Mouse (Mus musculus): ENCODE measurements around the gene Prss44. TPM values are rescaled to one million over a fixed set of nuclear protein-coding genes. Genes with fewer than 3 reads are reported as not detected.
"Not testable (repeated sequence)": the region's sequence is repeated elsewhere in the genome, so short reads cannot be mapped to it uniquely, and the experiment has no call there.

Gene Prss44
- polyA plus RNA-seq, 1 experiment from 2014 or later: not detected

GRCm38 (mm10) chr9:110820546-110820945 lies 6.8 kb downstream of the Prss44 start:
- not testable (repeated sequence) for H3K9me3 ChIP-seq (ENCODE audit: control insufficient read depth, low read length); DNase-seq (ENCODE audit: low spot score); ATAC-seq (replicated peaks; ENCODE audit: low FRiP score); H3K27ac ChIP-seq (ENCODE audit: low read depth, low read length); H3K4me2 ChIP-seq (ENCODE audit: low read depth, low read length, severe bottlenecking); H3K27me3 ChIP-seq (ENCODE audit: control insufficient read depth, insufficient read depth, low read length); H3K36me3 ChIP-seq (ENCODE audit: control insufficient read depth, insufficient read depth, low read length); H3K4me3 ChIP-seq (ENCODE audit: low read depth, low read length); H3K4me1 ChIP-seq (replicated peaks; ENCODE audit: control insufficient read depth, insufficient read depth, low read length); H3K9ac ChIP-seq (ENCODE audit: low read length)

- Histone ChIP-seq H3K9ac (ENCODE audit: low read length) (no peak overlapping the region), H3K4me2 (ENCODE audit: low read depth, low read length, severe bottlenecking) (no peak overlapping the region), H3K4me1 (replicated peaks; ENCODE audit: control insufficient read depth, insufficient read depth, low read length) (no peaks in the 10 kb centered on the region), H3K9me3 (ENCODE audit: control insufficient read depth, low read length) (no peaks in the 10 kb centered on the region), H3K4me3 (ENCODE audit: low read depth, low read length) (no peak overlapping the region), H3K27ac (ENCODE audit: low read depth, low read length) (no peak overlapping the region), H3K36me3 (ENCODE audit: control insufficient read depth, insufficient read depth, low read length) (no peaks in the 10 kb centered on the region), H3K27me3 (ENCODE audit: control insufficient read depth, insufficient read depth, low read length) (no peaks in the 10 kb centered on the region)
- WGBS: 88% methylated on average over 7 of the region's 7 CpGs
- ATAC-seq (replicated peaks; ENCODE audit: low FRiP score) (no peak), DNase-seq (ENCODE audit: low spot score) (no peak)
Measured at GRCm38 (mm10) chr9:110821436-110821835, 7.6 kb downstream of the Prss44 start.

- H3K9me3 ChIP-seq (ENCODE audit: control insufficient read depth, low read length): no peaks in the 10 kb centered on the region
- H3K9ac ChIP-seq (ENCODE audit: low read length): no peak overlapping the region
- H3K4me1 ChIP-seq (replicated peaks; ENCODE audit: control insufficient read depth, insufficient read depth, low read length): no peaks in the 10 kb centered on the region
- 86% methylated on average over 4 of the region's 4 CpGs for WGBS
- H3K36me3 ChIP-seq (ENCODE audit: control insufficient read depth, insufficient read depth, low read length): no peaks in the 10 kb centered on the region
- H3K27ac ChIP-seq (ENCODE audit: low read depth, low read length): no peak overlapping the region
- no peak for DNase-seq (ENCODE audit: low spot score)
- no peak overlapping the region for H3K4me3 ChIP-seq (ENCODE audit: low read depth, low read length)
- H3K27me3 ChIP-seq (ENCODE audit: control insufficient read depth, insufficient read depth, low read length): no peaks in the 10 kb centered on the region
- no peak overlapping the region for H3K4me2 ChIP-seq (ENCODE audit: low read depth, low read length, severe bottlenecking)
- ATAC-seq (replicated peaks; ENCODE audit: low FRiP score): no peak
Measured at GRCm38 (mm10) chr9:110825426-110825825, 11.6 kb downstream of the Prss44 start.

- no peak overlapping the region for H3K9ac ChIP-seq (ENCODE audit: low read length)
- no peak overlapping the region for H3K4me2 ChIP-seq (ENCODE audit: low read depth, low read length, severe bottlenecking)
- H3K27ac ChIP-seq (ENCODE audit: low read depth, low read length): no peak overlapping the region
- no peaks in the 10 kb centered on the region for H3K4me1 ChIP-seq (replicated peaks; ENCODE audit: control insufficient read depth, insufficient read depth, low read length)
- no peak for DNase-seq (ENCODE audit: low spot score)
- ATAC-seq (replicated peaks; ENCODE audit: low FRiP score): no peak
- no peaks in the 10 kb centered on the region for H3K9me3 ChIP-seq (ENCODE audit: control insufficient read depth, low read length)
- no peaks in the 10 kb centered on the region for H3K27me3 ChIP-seq (ENCODE audit: control insufficient read depth, insufficient read depth, low read length)
- no peak overlapping the region for H3K4me3 ChIP-seq (ENCODE audit: low read depth, low read length)
- no peaks in the 10 kb centered on the region for H3K36me3 ChIP-seq (ENCODE audit: control insufficient read depth, insufficient read depth, low read length)
- 80% methylated on average over 7 of the region's 7 CpGs for WGBS
Measured at GRCm38 (mm10) chr9:110825832-110826231, 12.0 kb downstream of the Prss44 start.

GRCm38 (mm10) chr9:110826390-110826789 lies 12.6 kb downstream of the Prss44 start, which contains the start of gene Prss43:
TSS of gene Prss43 (plus strand) at chr9:110826690.
- no peak for DNase-seq (ENCODE audit: low spot score)
- H3K27ac ChIP-seq (ENCODE audit: low read depth, low read length): no peak within 1 kb of the TSS
- 73% methylated on average over 3 of the region's 3 CpGs for WGBS

GRCm38 (mm10) chr9:110833021-110833420 lies 19.2 kb downstream of the Prss44 start:
- no peaks in the 10 kb centered on the region for H3K4me1 ChIP-seq (replicated peaks; ENCODE audit: control insufficient read depth, insufficient read depth, low read length)
- WGBS: 80% methylated on average over 5 of the region's 5 CpGs
- H3K36me3 ChIP-seq (ENCODE audit: control insufficient read depth, insufficient read depth, low read length): no peaks in the 10 kb centered on the region
- H3K27me3 ChIP-seq (ENCODE audit: control insufficient read depth, insufficient read depth, low read length): no peaks in the 10 kb centered on the region
- DNase-seq (ENCODE audit: low spot score) (no peak), ATAC-seq (replicated peaks; ENCODE audit: low FRiP score) (no peak)
- H3K4me2 ChIP-seq (ENCODE audit: low read depth, low read length, severe bottlenecking): no peak overlapping the region
- no peak overlapping the region for H3K4me3 ChIP-seq (ENCODE audit: low read depth, low read length)
- no peaks in the 10 kb centered on the region for H3K9me3 ChIP-seq (ENCODE audit: control insufficient read depth, low read length)
- H3K27ac ChIP-seq (ENCODE audit: low read depth, low read length): no peak overlapping the region
- H3K9ac ChIP-seq (ENCODE audit: low read length): no peak overlapping the region

More at GRCm38 (mm10) chr9:110826390-110826789, 12.6 kb downstream of the Prss44 start, which contains the start of gene Prss43:
- Histone ChIP-seq H3K9ac (ENCODE audit: low read length) (no peak within 1 kb of the TSS), H3K4me3 (ENCODE audit: low read depth, low read length) (no peak within 1 kb of the TSS), H3K27me3 (ENCODE audit: control insufficient read depth, insufficient read depth, low read length) (no peaks in the 10 kb centered on the region), H3K4me2 (ENCODE audit: low read depth, low read length, severe bottlenecking) (no peak within 1 kb of the TSS), H3K9me3 (ENCODE audit: control insufficient read depth, low read length) (no peaks in the 10 kb centered on the region), H3K4me1 (replicated peaks; ENCODE audit: control insufficient read depth, insufficient read depth, low read length) (no peaks in the 10 kb centered on the region), H3K36me3 (ENCODE audit: control insufficient read depth, insufficient read depth, low read length) (no peaks in the 10 kb centered on the region)
- ATAC-seq (replicated peaks; ENCODE audit: low FRiP score): no peak

- Histone ChIP-seq H3K9me3 (ENCODE audit: control insufficient read depth, low read length) (no peaks in the 10 kb centered on the region), H3K4me1 (replicated peaks; ENCODE audit: control insufficient read depth, insufficient read depth, low read length) (no peaks in the 10 kb centered on the region), H3K4me3 (ENCODE audit: low read depth, low read length) (no peak within 1 kb of the TSS), H3K9ac (ENCODE audit: low read length) (no peak within 1 kb of the TSS), H3K36me3 (ENCODE audit: control insufficient read depth, insufficient read depth, low read length) (no peaks in the 10 kb centered on the region), H3K4me2 (ENCODE audit: low read depth, low read length, severe bottlenecking) (no peak within 1 kb of the TSS), H3K27ac (ENCODE audit: low read depth, low read length) (no peak within 1 kb of the TSS), H3K27me3 (ENCODE audit: control insufficient read depth, insufficient read depth, low read length) (no peaks in the 10 kb centered on the region)
- ATAC-seq (replicated peaks; ENCODE audit: low FRiP score) (no peak), DNase-seq (ENCODE audit: low spot score) (no peak)
- WGBS: 78% methylated on average over 19 of the region's 19 CpGs
Measured at GRCm38 (mm10) chr9:110834411-110834810, 20.6 kb downstream of the Prss44 start, which contains the start of gene Prss45. TSS of gene Prss45 (plus strand) at chr9:110834588.

GRCm38 (mm10) chr9:110834961-110835360 lies 21.2 kb downstream of the Prss44 start:
- H3K9ac ChIP-seq (ENCODE audit: low read length): no peak overlapping the region
- no peak overlapping the region for H3K4me2 ChIP-seq (ENCODE audit: low read depth, low read length, severe bottlenecking)
- no peaks in the 10 kb centered on the region for H3K36me3 ChIP-seq (ENCODE audit: control insufficient read depth, insufficient read depth, low read length)
- DNase-seq (ENCODE audit: low spot score): no peak
- H3K9me3 ChIP-seq (ENCODE audit: control insufficient read depth, low read length): no peaks in the 10 kb centered on the region
- no peak overlapping the region for H3K4me3 ChIP-seq (ENCODE audit: low read depth, low read length)
- no peak overlapping the region for H3K27ac ChIP-seq (ENCODE audit: low read depth, low read length)
- no peaks in the 10 kb centered on the region for H3K27me3 ChIP-seq (ENCODE audit: control insufficient read depth, insufficient read depth, low read length)
- no peak for ATAC-seq (replicated peaks; ENCODE audit: low FRiP score)
- 50% methylated on average over 10 of the region's 10 CpGs for WGBS
- H3K4me1 ChIP-seq (replicated peaks; ENCODE audit: control insufficient read depth, insufficient read depth, low read length): no peaks in the 10 kb centered on the region

- H3K27ac ChIP-seq (ENCODE audit: low read depth, low read length): no peak overlapping the region
- H3K4me3 ChIP-seq (ENCODE audit: low read depth, low read length): no peak overlapping the region
- no peaks in the 10 kb centered on the region for H3K36me3 ChIP-seq (ENCODE audit: control insufficient read depth, insufficient read depth, low read length)
- H3K4me2 ChIP-seq (ENCODE audit: low read depth, low read length, severe bottlenecking): no peak overlapping the region
- H3K27me3 ChIP-seq (ENCODE audit: control insufficient read depth, insufficient read depth, low read length): no peaks in the 10 kb centered on the region
- DNase-seq (ENCODE audit: low spot score) (no peak), ATAC-seq (replicated peaks; ENCODE audit: low FRiP score) (no peak)
- H3K9me3 ChIP-seq (ENCODE audit: control insufficient read depth, low read length): no peaks in the 10 kb centered on the region
- no peak overlapping the region for H3K9ac ChIP-seq (ENCODE audit: low read length)
- 59% methylated on average over 2 of the region's 2 CpGs for WGBS
- H3K4me1 ChIP-seq (replicated peaks; ENCODE audit: control insufficient read depth, insufficient read depth, low read length): no peaks in the 10 kb centered on the region
Measured at GRCm38 (mm10) chr9:110836112-110836511, 22.3 kb downstream of the Prss44 start.
